Mouse (Mus musculus): ENCODE measurements at regions not wholly inside any gene's neighbourhood (a gene's known extent, or its start where the extent isn't known, plus 50 kb on each side); places are given as distances from the start of the nearest gene placed in this dataset.

GRCm38 (mm10) chr10:17114805-17115204 lies 608.2 kb upstream of the Cited2 start:
- H3K36me3 ChIP-seq: no peaks in the 10 kb centered on the region
- 93% methylated on average over 4 of the region's 4 CpGs for WGBS
- no peak overlapping the region for H3K27ac ChIP-seq
- no peak overlapping the region for H3K4me3 ChIP-seq (replicated peaks)
- H3K9ac ChIP-seq: no peak overlapping the region
- no peak overlapping the region for H3K4me2 ChIP-seq
- no peak for ATAC-seq (ENCODE audit: insufficient read depth, low FRiP score, low read depth)
- no peaks in the 10 kb centered on the region for H3K9me3 ChIP-seq
- no peaks in the 10 kb centered on the region for H3K4me1 ChIP-seq
- no peaks in the 10 kb centered on the region for H3K27me3 ChIP-seq (replicated peaks)

GRCm38 (mm10) chr10:17129391-17130163 lies 593.4 kb upstream of the Cited2 start:
- Histone ChIP-seq H3K27me3 (replicated peaks) (no peaks in the 10 kb centered on the region), H3K36me3 (no peaks in the 10 kb centered on the region), H3K4me2 (no peak overlapping the region), H3K27ac (no peak overlapping the region), H3K9ac (no peak overlapping the region), H3K4me3 (replicated peaks) (no peak overlapping the region), H3K9me3 (no peaks in the 10 kb centered on the region; the same call in 1 of the 2 replicates), H3K4me1 (no peaks in the 10 kb centered on the region)
- WGBS: 85% methylated on average over 4 of the region's 4 CpGs
- ATAC-seq (ENCODE audit: insufficient read depth, low FRiP score, low read depth): no peak

- H3K4me1 ChIP-seq: no peaks in the 10 kb centered on the region
- WGBS: 83% methylated on average over 1 of the region's 1 CpGs
Observed at GRCm38 (mm10) chr10:17130661-17131060, 592.4 kb upstream of the Cited2 start.

GRCm38 (mm10) chr10:17131763-17132162 lies 591.3 kb upstream of the Cited2 start:
- no peak for ATAC-seq (ENCODE audit: insufficient read depth, low FRiP score, low read depth)
- H3K4me2 ChIP-seq: no peak overlapping the region

More at GRCm38 (mm10) chr10:17130661-17131060, 592.4 kb upstream of the Cited2 start:
- H3K4me3 ChIP-seq (replicated peaks): no peak overlapping the region
- H3K9ac ChIP-seq: no peak overlapping the region
- H3K4me2 ChIP-seq: no peak overlapping the region
- ATAC-seq (ENCODE audit: insufficient read depth, low FRiP score, low read depth): no peak
- no peak overlapping the region for H3K27ac ChIP-seq
- H3K36me3 ChIP-seq: no peaks in the 10 kb centered on the region
- H3K27me3 ChIP-seq (replicated peaks): no peaks in the 10 kb centered on the region
- no peaks in the 10 kb centered on the region for H3K9me3 ChIP-seq

GRCm38 (mm10) chr10:17175385-17175784 lies 547.6 kb upstream of the Cited2 start:
- ATAC-seq (ENCODE audit: insufficient read depth, low FRiP score, low read depth): no peak
- 47% methylated on average over 3 of the region's 3 CpGs for WGBS

More at GRCm38 (mm10) chr10:17131763-17132162, 591.3 kb upstream of the Cited2 start:
- no peaks in the 10 kb centered on the region for H3K4me1 ChIP-seq
- no peak overlapping the region for H3K4me3 ChIP-seq (replicated peaks)
- no peaks in the 10 kb centered on the region for H3K9me3 ChIP-seq
- WGBS: 27% methylated on average over 4 of the region's 4 CpGs
- H3K27me3 ChIP-seq (replicated peaks): no peaks in the 10 kb centered on the region
- H3K9ac ChIP-seq: no peak overlapping the region
- no peak overlapping the region for H3K27ac ChIP-seq
- H3K36me3 ChIP-seq: no peaks in the 10 kb centered on the region

GRCm38 (mm10) chr10:17177054-17177453 lies 546.0 kb upstream of the Cited2 start:
- Histone ChIP-seq H3K4me1 (no peaks in the 10 kb centered on the region), H3K4me3 (replicated peaks) (no peak overlapping the region), H3K9me3 (no peaks in the 10 kb centered on the region), H3K27ac (no peak overlapping the region), H3K4me2 (no peak overlapping the region), H3K27me3 (replicated peaks) (no peaks in the 10 kb centered on the region), H3K9ac (no peak overlapping the region), H3K36me3 (no peaks in the 10 kb centered on the region)
- no peak for ATAC-seq (ENCODE audit: insufficient read depth, low FRiP score, low read depth)
- WGBS: 73% methylated on average over 1 of the region's 1 CpGs

More at GRCm38 (mm10) chr10:17175385-17175784, 547.6 kb upstream of the Cited2 start:
- no peaks in the 10 kb centered on the region for H3K9me3 ChIP-seq
- H3K9ac ChIP-seq: no peak overlapping the region
- no peaks in the 10 kb centered on the region for H3K36me3 ChIP-seq
- H3K27ac ChIP-seq: no peak overlapping the region
- no peak overlapping the region for H3K4me3 ChIP-seq (replicated peaks)
- no peaks in the 10 kb centered on the region for H3K4me1 ChIP-seq
- H3K27me3 ChIP-seq (replicated peaks): no peaks in the 10 kb centered on the region
- H3K4me2 ChIP-seq: no peak overlapping the region

- Histone ChIP-seq H3K9me3 (no peaks in the 10 kb centered on the region), H3K9ac (no peak overlapping the region), H3K27me3 (replicated peaks) (no peaks in the 10 kb centered on the region), H3K4me3 (replicated peaks) (no peak overlapping the region), H3K4me2 (no peak overlapping the region), H3K4me1 (no peaks in the 10 kb centered on the region), H3K27ac (no peak overlapping the region), H3K36me3 (no peaks in the 10 kb centered on the region)
- no peak for ATAC-seq (ENCODE audit: insufficient read depth, low FRiP score, low read depth)
- WGBS: 77% methylated on average over 4 of the region's 4 CpGs
Observed at GRCm38 (mm10) chr10:17177503-17178278, 545.3 kb upstream of the Cited2 start.

- H3K4me1 ChIP-seq: no peaks in the 10 kb centered on the region
- H3K9ac ChIP-seq: no peak overlapping the region
- no peak for ATAC-seq (ENCODE audit: insufficient read depth, low FRiP score, low read depth)
- no peak overlapping the region for H3K27ac ChIP-seq
- H3K9me3 ChIP-seq: no peaks in the 10 kb centered on the region
- H3K4me3 ChIP-seq (replicated peaks): no peak overlapping the region
- H3K36me3 ChIP-seq: no peaks in the 10 kb centered on the region
- H3K27me3 ChIP-seq (replicated peaks): no peaks in the 10 kb centered on the region
- H3K4me2 ChIP-seq: no peak overlapping the region
Observed at GRCm38 (mm10) chr10:17178627-17179026, 544.4 kb upstream of the Cited2 start.

- 53% methylated on average over 2 of the region's 2 CpGs for WGBS
- Histone ChIP-seq H3K9ac (no peak overlapping the region), H3K27ac (no peak overlapping the region), H3K4me3 (replicated peaks) (no peak overlapping the region), H3K4me2 (no peak overlapping the region), H3K36me3 (no peaks in the 10 kb centered on the region), H3K4me1 (no peaks in the 10 kb centered on the region), H3K9me3 (no peaks in the 10 kb centered on the region), H3K27me3 (replicated peaks) (no peaks in the 10 kb centered on the region)
- ATAC-seq (ENCODE audit: insufficient read depth, low FRiP score, low read depth): no peak
Observed at GRCm38 (mm10) chr10:17184418-17184817, 538.6 kb upstream of the Cited2 start.

GRCm38 (mm10) chr10:17196205-17196604 lies 526.8 kb upstream of the Cited2 start:
- no peak overlapping the region for H3K9ac ChIP-seq
- H3K36me3 ChIP-seq: no peaks in the 10 kb centered on the region
- no peak for ATAC-seq (ENCODE audit: insufficient read depth, low FRiP score, low read depth)

GRCm38 (mm10) chr10:17196636-17197035 lies 526.4 kb upstream of the Cited2 start:
- Histone ChIP-seq H3K36me3 (no peaks in the 10 kb centered on the region), H3K9ac (no peak overlapping the region), H3K4me2 (no peak overlapping the region), H3K27ac (no peak overlapping the region), H3K27me3 (replicated peaks) (no peaks in the 10 kb centered on the region), H3K4me1 (no peaks in the 10 kb centered on the region), H3K4me3 (replicated peaks) (no peak overlapping the region), H3K9me3 (no peaks in the 10 kb centered on the region)
- 18% methylated on average over 1 of the region's 1 CpGs for WGBS
- ATAC-seq (ENCODE audit: insufficient read depth, low FRiP score, low read depth): no peak

More at GRCm38 (mm10) chr10:17196205-17196604, 526.8 kb upstream of the Cited2 start:
- H3K27ac ChIP-seq: no peak overlapping the region
- H3K27me3 ChIP-seq (replicated peaks): no peaks in the 10 kb centered on the region
- no peak overlapping the region for H3K4me2 ChIP-seq
- WGBS: 44% methylated on average over 12 of the region's 12 CpGs
- no peak overlapping the region for H3K4me3 ChIP-seq (replicated peaks)
- H3K4me1 ChIP-seq: no peaks in the 10 kb centered on the region
- no peaks in the 10 kb centered on the region for H3K9me3 ChIP-seq

Measured in stomach, embryonic 15.5 days (tissue).